ENCODE assay signal across 8 mouse cellular contexts in genomic region chr6:32261339-32261738, GRCm38 (mm10).
DNase-seq lines count a peak whose midpoint lies in the region; ATAC-seq and TF ChIP-seq lines count a peak whose summit lies in the region.

No protein-coding gene starts in this region.

- H3K4me3 ChIP-seq in hindbrain, embryonic 13.5 days: no peak overlapping the region
- H3K4me3 ChIP-seq in midbrain, embryonic 14.5 days (replicated peaks; ENCODE audit: low read depth, low read length): no peak overlapping the region
- no peak overlapping the region for H3K4me3 ChIP-seq in liver, postnatal 0 days (ENCODE audit: low read depth, low read length)

- no peaks in the 10 kb centered on the region for H3K36me3 ChIP-seq in hindbrain, embryonic 13.5 days
- no peaks in the 10 kb centered on the region for H3K36me3 ChIP-seq in midbrain, embryonic 14.5 days (ENCODE audit: control insufficient read depth, insufficient read depth, low read length)
- H3K36me3 ChIP-seq in liver, postnatal 0 days (replicated peaks; ENCODE audit: insufficient read depth, low read length): no peaks in the 10 kb centered on the region

- no peak for TF ChIP-seq CTCF in liver, postnatal 0 days (IDR thresholded peaks at IDR 0.05; ENCODE audit: low read depth)

- 15% methylated on average over 3 of the region's 3 CpGs for WGBS in hindbrain, embryonic 13.5 days
- 5% methylated on average over 3 of the region's 3 CpGs for WGBS in midbrain, embryonic 14.5 days
- 47% methylated on average over 3 of the region's 3 CpGs for WGBS in liver, postnatal 0 days (ENCODE audit: insufficient replicate concordance)

- ATAC-seq in hindbrain, embryonic 13.5 days (ENCODE audit: low FRiP score): peak; percentile 76
- 0 out of 2 replicates have a peak, but pooled peaks have one; percentile 37 for ATAC-seq in midbrain, embryonic 14.5 days (ENCODE audit: low FRiP score, low TSS enrichment)
- ATAC-seq in liver, postnatal 0 days: no peak

- H3K4me2 ChIP-seq in hindbrain, embryonic 13.5 days: no peak overlapping the region
- no peak overlapping the region for H3K4me2 ChIP-seq in midbrain, embryonic 14.5 days (ENCODE audit: low read length)
- no peak overlapping the region for H3K4me2 ChIP-seq in liver, postnatal 0 days (ENCODE audit: low read depth, low read length)

- H3K9me3 ChIP-seq in hindbrain, embryonic 13.5 days: no peaks in the 10 kb centered on the region
- no peaks in the 10 kb centered on the region for H3K9me3 ChIP-seq in midbrain, embryonic 14.5 days (ENCODE audit: control insufficient read depth, low read length)
- no peaks in the 10 kb centered on the region for H3K9me3 ChIP-seq in liver, postnatal 0 days (ENCODE audit: low read length)

- no peak for TF ChIP-seq EP300 in liver, postnatal 0 days (IDR thresholded peaks at IDR 0.05; ENCODE audit: low read depth)

- no peaks in the 10 kb centered on the region for H3K27me3 ChIP-seq in hindbrain, embryonic 13.5 days
- no peaks in the 10 kb centered on the region; the same call in 1 of the 2 replicates for H3K27me3 ChIP-seq in midbrain, embryonic 14.5 days (ENCODE audit: control insufficient read depth, insufficient read depth, low read length)
- no peaks in the 10 kb centered on the region for H3K27me3 ChIP-seq in liver, postnatal 0 days (ENCODE audit: insufficient read depth, low read length)

- peak overlapping the region; percentile 65 for H3K27ac ChIP-seq in hindbrain, embryonic 13.5 days
- H3K27ac ChIP-seq in midbrain, embryonic 14.5 days (replicated peaks; ENCODE audit: low read depth, low read length): no peak overlapping the region
- H3K27ac ChIP-seq in liver, postnatal 0 days (ENCODE audit: low read depth): no peak overlapping the region

- peak; percentile 15 for DNase-seq in cerebellum, adult 11-12 months
- DNase-seq in cerebellum, adult 8-10 months: no peak
- DNase-seq in brain, embryonic 18.5 days (ENCODE audit: low read depth, low spot score): peak; percentile 32
- DNase-seq in midbrain, embryonic 14.5 days: peak; percentile 60
- DNase-seq in gastrocnemius, postnatal 25 days: no peak
- no peak for DNase-seq in spleen, adult 18-20 months
- no peak for DNase-seq in liver, postnatal 0 days

- no peak overlapping the region; the same call in 1 of the 2 replicates for H3K9ac ChIP-seq in hindbrain, embryonic 13.5 days
- H3K9ac ChIP-seq in midbrain, embryonic 14.5 days (replicated peaks; ENCODE audit: low read length): no peak overlapping the region
- H3K9ac ChIP-seq in liver, postnatal 0 days (replicated peaks): no peak overlapping the region

- H3K4me1 ChIP-seq in hindbrain, embryonic 13.5 days (replicated peaks): peaks cover 33% of the 10 kb centered on the region
- H3K4me1 ChIP-seq in midbrain, embryonic 14.5 days (ENCODE audit: control insufficient read depth, insufficient read depth, low read length): peaks cover 20% of the 10 kb centered on the region
- no peaks in the 10 kb centered on the region for H3K4me1 ChIP-seq in liver, postnatal 0 days (ENCODE audit: insufficient read depth)

Comparison
In these comparisons a context has a peak if more than half of its experiments do, and no peak if none do; other contexts are left out.
1. DNase-seq: peak in cerebellum, adult 11-12 months (single experiment), brain, embryonic 18.5 days (single experiment) and midbrain, embryonic 14.5 days (single experiment); none in cerebellum, adult 8-10 months (single experiment), gastrocnemius, postnatal 25 days (single experiment), spleen, adult 18-20 months (0 of 2) and liver, postnatal 0 days (single experiment).